Mouse (Mus musculus) forebrain, embryonic 15.5 days (tissue): ENCODE results near the gene Sfxn5. TPM values are rescaled to one million over a fixed set of nuclear protein-coding genes. Genes with fewer than 3 reads are reported as not detected.
A peak's percentile ranks its signal among the peaks of the same experiment; 100 is the strongest.

Experiments
- ATAC-seq: fragments of 200-750 bp; cut with Nextera tagmentation; replicated peaks from 2 replicates; pipeline ENCODE4 v1.8.0; 2017; ENCODE audit warnings: mild to moderate bottlenecking, moderate TSS enrichment, moderate library complexity
- H3K27ac ChIP-seq: fragments of 300-500 bp; sonication (generic); replicated peaks from 2 replicates; pipeline ENCODE4 v1.5.1; 2015; ENCODE audit warnings: mild to moderate bottlenecking, inconsistent platforms
- H3K27me3 ChIP-seq: fragments of 300-500 bp; sonication (generic); 2 replicates; pipeline ENCODE4 v1.6.1; 2015; ENCODE audit warnings: inconsistent platforms
- H3K36me3 ChIP-seq: fragments of 300-500 bp; sonication (generic); 2 replicates; pipeline ENCODE4 v1.6.1; 2015; ENCODE audit warnings: mild to moderate bottlenecking, inconsistent platforms
- H3K4me1 ChIP-seq: fragments of 300-500 bp; sonication (generic); 2 replicates; pipeline ENCODE4 v1.6.1; 2015; ENCODE audit warnings: inconsistent platforms
- H3K4me2 ChIP-seq: fragments of 300-500 bp; sonication (generic); replicated peaks from 2 replicates; pipeline ENCODE4 v1.6.1; 2015; ENCODE audit warnings: mild to moderate bottlenecking, inconsistent platforms
- H3K4me3 ChIP-seq: fragments of 300-500 bp; sonication (generic); 2 replicates; pipeline ENCODE4 v1.5.1; 2015; ENCODE audit warnings: mild to moderate bottlenecking, inconsistent platforms
- H3K9ac ChIP-seq: fragments of 300-500 bp; sonication (generic); replicated peaks from 2 replicates; pipeline ENCODE4 v1.6.1; 2015; ENCODE audit warnings: mild to moderate bottlenecking, inconsistent platforms
- H3K9me3 ChIP-seq: fragments of 300-500 bp; sonication (generic); 2 replicates; pipeline ENCODE4 v1.6.1; 2016; ENCODE audit warnings: inconsistent platforms
- WGBS: fragments of 180-500 bp; shearing (Covaris S2); methylation state at CpG from one replicate; pipeline ENCODE4 v1.1.7; 2015; ENCODE audit warnings: mixed read lengths; 5-methylcytosine and 5-hydroxymethylcytosine counted together
- polyA plus RNA-seq: library from polyadenylated mRNA; unstranded; fragments of >200 nt; fragmentation: Nextera tagmentation; extraction: Ambion mirVana; gene quantifications from 2 replicates; pipeline ENCODE4 v1.2.1, GENCODE M21; 2015

The Sfxn5 gene
- polyA plus RNA-seq, 1 experiment from 2014 or later, result 24.2 TPM

- Histone ChIP-seq H3K4me2 (peak overlapping the region; percentile 76), H3K9ac (peak overlapping the region; percentile 87), H3K36me3 (no peaks in the 10 kb centered on the region), H3K27ac (no peak overlapping the region), H3K27me3 (no peaks in the 10 kb centered on the region), H3K4me1 (peaks cover 28% of the 10 kb centered on the region), H3K9me3 (no peaks in the 10 kb centered on the region), H3K4me3 (peak overlapping the region; percentile 75)
- no peak for ATAC-seq
- 86% methylated on average over 10 of the region's 10 CpGs for WGBS
Measured at GRCm38 (mm10) chr6:85373066-85373860, 40.0 kb upstream of the Sfxn5 start.

- Histone ChIP-seq H3K9ac (0 out of 2 replicates have a peak overlapping the region, but pooled peaks have one; percentile 8), H3K4me3 (0 out of 2 replicates have a peak overlapping the region, but pooled peaks have one; percentile 75)
- ATAC-seq, result no peak
Measured at GRCm38 (mm10) chr6:85372496-85372895, 39.3 kb upstream of the Sfxn5 start.

GRCm38 (mm10) chr6:85371859-85372405 is 38.7 kb upstream of the Sfxn5 start:
- no peak for ATAC-seq
- peaks cover 31% of the 10 kb centered on the region for H3K4me1 ChIP-seq
- no peak overlapping the region for H3K9ac ChIP-seq
- H3K36me3 ChIP-seq, result no peaks in the 10 kb centered on the region
- no peaks in the 10 kb centered on the region for H3K27me3 ChIP-seq
- 88% methylated on average over 6 of the region's 6 CpGs for WGBS
- H3K9me3 ChIP-seq, result no peaks in the 10 kb centered on the region
- no peak overlapping the region for H3K4me3 ChIP-seq
- no peak overlapping the region for H3K4me2 ChIP-seq
- H3K27ac ChIP-seq, result no peak overlapping the region

More at GRCm38 (mm10) chr6:85372496-85372895, 39.3 kb upstream of the Sfxn5 start:
- H3K36me3 ChIP-seq, result no peaks in the 10 kb centered on the region
- WGBS, result 76% methylated on average over 2 of the region's 2 CpGs
- no peaks in the 10 kb centered on the region for H3K9me3 ChIP-seq
- H3K27ac ChIP-seq, result no peak overlapping the region
- peak overlapping the region; percentile 18; the same call in 1 of the 2 replicates for H3K4me2 ChIP-seq
- H3K27me3 ChIP-seq, result no peaks in the 10 kb centered on the region
- peaks cover 28% of the 10 kb centered on the region for H3K4me1 ChIP-seq

GRCm38 (mm10) chr6:85370666-85371430 is 37.6 kb upstream of the Sfxn5 start:
- H3K9me3 ChIP-seq, result no peaks in the 10 kb centered on the region
- ATAC-seq, result no peak
- H3K4me3 ChIP-seq, result no peak overlapping the region
- no peak overlapping the region for H3K9ac ChIP-seq
- H3K4me1 ChIP-seq, result peaks cover 36% of the 10 kb centered on the region
- H3K4me2 ChIP-seq, result no peak overlapping the region
- H3K27ac ChIP-seq, result no peak overlapping the region
- WGBS, result 90% methylated on average over 9 of the region's 9 CpGs
- H3K36me3 ChIP-seq, result no peaks in the 10 kb centered on the region
- no peaks in the 10 kb centered on the region for H3K27me3 ChIP-seq

GRCm38 (mm10) chr6:85370041-85370440 is 36.8 kb upstream of the Sfxn5 start:
- H3K9me3 ChIP-seq, result no peaks in the 10 kb centered on the region
- no peak overlapping the region for H3K9ac ChIP-seq
- H3K4me2 ChIP-seq, result no peak overlapping the region
- no peak overlapping the region for H3K4me3 ChIP-seq
- H3K4me1 ChIP-seq, result peaks cover 35% of the 10 kb centered on the region
- H3K27ac ChIP-seq, result no peak overlapping the region
- H3K36me3 ChIP-seq, result no peaks in the 10 kb centered on the region
- no peak for ATAC-seq
- WGBS, result 86% methylated on average over 5 of the region's 5 CpGs
- H3K27me3 ChIP-seq, result no peaks in the 10 kb centered on the region

GRCm38 (mm10) chr6:85369181-85369860 is 36.1 kb upstream of the Sfxn5 start:
- Histone ChIP-seq H3K4me3 (no peak overlapping the region), H3K4me1 (peaks cover 34% of the 10 kb centered on the region), H3K27me3 (no peaks in the 10 kb centered on the region), H3K4me2 (no peak overlapping the region), H3K9ac (no peak overlapping the region), H3K9me3 (no peaks in the 10 kb centered on the region), H3K27ac (no peak overlapping the region), H3K36me3 (no peaks in the 10 kb centered on the region)
- WGBS, result 84% methylated on average over 5 of the region's 5 CpGs
- no peak for ATAC-seq

- WGBS, result 68% methylated on average over 5 of the region's 5 CpGs
- Histone ChIP-seq H3K9me3 (no peaks in the 10 kb centered on the region), H3K4me3 (no peak overlapping the region), H3K9ac (no peak overlapping the region), H3K27ac (no peak overlapping the region), H3K4me2 (no peak overlapping the region), H3K4me1 (peaks cover 32% of the 10 kb centered on the region), H3K27me3 (no peaks in the 10 kb centered on the region), H3K36me3 (no peaks in the 10 kb centered on the region)
- ATAC-seq, result no peak
Measured at GRCm38 (mm10) chr6:85368722-85369121, 35.5 kb upstream of the Sfxn5 start.

GRCm38 (mm10) chr6:85368166-85368565 is 34.9 kb upstream of the Sfxn5 start:
- Histone ChIP-seq H3K4me3 (no peak overlapping the region), H3K9me3 (no peaks in the 10 kb centered on the region), H3K4me1 (peaks cover 26% of the 10 kb centered on the region), H3K36me3 (no peaks in the 10 kb centered on the region), H3K4me2 (no peak overlapping the region), H3K27ac (no peak overlapping the region), H3K9ac (no peak overlapping the region), H3K27me3 (no peaks in the 10 kb centered on the region)
- WGBS, result 100% methylated on average over 1 of the region's 1 CpGs
- ATAC-seq, result no peak

- Histone ChIP-seq H3K4me3 (no peak overlapping the region), H3K4me2 (no peak overlapping the region), H3K27me3 (no peaks in the 10 kb centered on the region), H3K36me3 (no peaks in the 10 kb centered on the region), H3K27ac (no peak overlapping the region), H3K9ac (no peak overlapping the region), H3K9me3 (no peaks in the 10 kb centered on the region), H3K4me1 (peaks cover 9% of the 10 kb centered on the region)
- ATAC-seq, result no peak
- WGBS, result 70% methylated on average over 1 of the region's 1 CpGs
Measured at GRCm38 (mm10) chr6:85366387-85366786, 33.2 kb upstream of the Sfxn5 start.

GRCm38 (mm10) chr6:85364439-85364838 is 31.2 kb upstream of the Sfxn5 start:
- no peaks in the 10 kb centered on the region for H3K9me3 ChIP-seq
- H3K36me3 ChIP-seq, result no peaks in the 10 kb centered on the region
- ATAC-seq, result no peak
- H3K9ac ChIP-seq, result no peak overlapping the region
- 81% methylated on average over 5 of the region's 5 CpGs for WGBS
- H3K4me2 ChIP-seq, result no peak overlapping the region
- no peak overlapping the region for H3K27ac ChIP-seq
- no peaks in the 10 kb centered on the region for H3K27me3 ChIP-seq
- no peak overlapping the region for H3K4me3 ChIP-seq
- peaks cover 9% of the 10 kb centered on the region for H3K4me1 ChIP-seq

- H3K9ac ChIP-seq, result no peak overlapping the region
- H3K27me3 ChIP-seq, result no peaks in the 10 kb centered on the region
- H3K27ac ChIP-seq, result no peak overlapping the region
- H3K4me3 ChIP-seq, result no peak overlapping the region
- H3K36me3 ChIP-seq, result no peaks in the 10 kb centered on the region
- ATAC-seq, result no peak
- no peaks in the 10 kb centered on the region for H3K9me3 ChIP-seq
- H3K4me2 ChIP-seq, result no peak overlapping the region
- 82% methylated on average over 4 of the region's 4 CpGs for WGBS
- H3K4me1 ChIP-seq, result peaks cover 9% of the 10 kb centered on the region
Measured at GRCm38 (mm10) chr6:85363906-85364260, 30.7 kb upstream of the Sfxn5 start.
